Mouse (Mus musculus) megakaryocyte, adult 5-6 weeks (primary cell): ENCODE data around the gene Erg28. TPM values are rescaled to one million over a fixed set of nuclear protein-coding genes. Genes with fewer than 3 reads are reported as not detected.

Experiments used
- ATAC-seq: 2 replicates; pipeline ENCODE4 v1.8.0; 2016; ENCODE audit warnings: mild to moderate bottlenecking, inconsistent platforms; ENCODE audit not compliant: poor library complexity, severe bottlenecking
- total RNA-seq, 2 experiments: library from RNA; stranded (forward) in 1 of 2; stranded (reverse) in 1 of 2; fragments of 153-499, 151-499 nt in 1 of 2; fragments of 221-1000, 200-1000 nt in 1 of 2; gene quantifications; 2 replicates each; pipeline versions ENCODE4 v1.2.3 to v1.2.4; 2015 to 2017

Gene Erg28
- total RNA-seq, 2 experiments from 2014 or later, result 51.8 to 78.8 TPM

- no peak for ATAC-seq
Measured at GRCm38 (mm10) chr12:85822051-85822450, 2.3 kb downstream of the Erg28 start.

DNA sequence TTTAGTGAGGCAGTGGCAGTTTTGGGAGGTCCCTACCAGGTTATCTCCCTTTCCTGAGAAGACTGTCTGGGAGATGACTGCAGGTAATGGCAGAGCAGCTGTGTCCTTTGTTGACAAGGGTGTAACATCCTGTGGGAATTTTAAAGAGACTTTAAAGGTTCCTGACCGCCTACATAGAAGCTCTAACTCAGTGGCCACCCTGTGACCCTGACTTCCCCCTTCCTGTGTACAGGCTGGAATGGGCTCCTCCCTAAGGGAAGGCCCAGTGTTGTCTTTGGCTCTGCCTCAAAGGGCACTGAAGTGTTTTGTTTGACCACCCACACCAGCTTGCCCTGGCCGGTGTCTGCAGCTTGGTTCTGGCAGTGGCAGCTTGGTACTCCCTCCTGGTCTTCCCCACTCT, 10.8 kb downstream of the Erg28 start:
- no peak for ATAC-seq

DNA sequence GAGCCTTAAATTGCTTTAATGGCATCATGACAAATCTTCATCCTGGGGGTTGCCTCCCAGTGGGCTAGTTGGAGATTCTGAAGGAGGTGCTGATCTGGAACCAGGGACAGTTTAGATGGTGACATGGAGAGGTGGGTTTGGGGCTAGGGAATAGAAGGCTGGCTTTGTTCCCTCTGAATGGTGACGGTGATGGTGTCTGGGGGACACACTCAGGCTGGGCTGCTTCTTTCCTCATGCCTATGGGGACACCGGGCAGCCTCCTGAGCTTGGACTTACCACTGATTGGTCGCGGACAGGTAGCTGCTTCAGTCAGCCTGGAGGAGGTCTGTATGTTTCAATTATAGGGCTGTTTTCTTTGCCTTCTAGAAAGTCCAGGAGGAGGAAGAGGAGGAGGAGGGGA, 12.7 kb downstream of the Erg28 start:
- ATAC-seq, result no peak

- no peak for ATAC-seq
Measured at GRCm38 (mm10) chr12:85810959-85811358, 13.4 kb downstream of the Erg28 start.

GRCm38 (mm10) chr12:85809726-85810125, 14.6 kb downstream of the Erg28 start:
- ATAC-seq, result no peak

DNA sequence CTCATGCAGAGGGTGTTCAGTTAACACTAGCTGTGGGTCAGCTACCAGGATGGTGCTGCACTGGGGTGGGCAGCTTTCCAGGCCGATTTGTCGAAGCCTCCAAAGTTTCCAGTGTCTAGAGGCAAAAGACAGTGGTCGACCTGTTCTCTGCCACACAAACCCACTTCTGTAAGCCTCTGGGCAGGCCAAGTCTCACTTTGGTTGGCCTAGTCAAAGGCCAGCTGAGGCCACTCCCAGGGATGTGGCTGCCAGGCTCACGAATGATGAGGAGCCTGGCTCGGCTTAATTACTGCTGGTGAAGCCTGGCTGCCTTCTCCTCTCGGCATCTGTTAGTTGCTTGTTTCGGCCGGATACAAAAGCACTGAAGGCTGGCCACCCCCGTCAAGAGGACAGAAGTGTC, 24.3 kb downstream of the Erg28 start:
- no peak for ATAC-seq

DNA sequence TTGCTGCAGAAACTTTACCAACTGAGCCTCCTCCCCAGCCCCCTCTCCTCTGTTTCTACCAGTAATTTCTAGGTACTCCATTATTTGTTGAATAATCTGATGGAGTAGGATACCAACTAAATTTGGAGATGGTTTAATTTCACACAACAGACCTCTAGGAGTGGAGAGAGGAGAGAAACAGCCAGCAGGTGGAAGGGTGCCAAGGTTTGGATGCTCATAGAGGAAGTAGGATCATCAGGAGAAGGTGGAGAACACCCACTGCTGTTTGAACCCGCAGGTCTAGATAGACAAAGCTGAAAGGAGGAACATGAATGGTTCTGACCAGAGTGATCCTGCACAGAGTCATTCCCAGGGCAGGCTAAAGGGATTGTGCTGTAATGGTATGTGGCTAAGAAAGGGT, 28.8 kb downstream of the Erg28 start:
- ATAC-seq, result no peak

DNA sequence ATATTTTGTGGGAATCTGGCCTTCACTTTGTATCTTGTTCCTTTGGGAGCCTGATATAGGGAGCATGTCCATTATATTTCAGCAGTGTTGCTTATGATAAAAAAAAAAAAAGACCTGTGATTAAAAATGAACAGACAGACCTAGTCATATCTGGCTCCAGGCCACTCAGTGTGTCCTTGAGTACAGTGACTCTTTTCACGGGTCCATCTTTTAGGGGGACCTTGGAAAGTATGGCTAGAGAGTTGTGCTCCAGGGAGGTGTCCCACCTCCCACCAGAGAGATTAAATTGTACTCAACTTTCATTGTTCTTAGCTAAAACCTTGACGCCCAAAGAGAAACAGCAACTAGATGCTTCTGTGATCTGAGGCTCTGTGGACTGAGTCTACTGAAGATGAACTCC, 30.3 kb downstream of the Erg28 start:
- ATAC-seq, result no peak

GRCm38 (mm10) chr12:85792821-85793346, 31.5 kb downstream of the Erg28 start:
- ATAC-seq, result no peak

- no peak for ATAC-seq
Measured at GRCm38 (mm10) chr12:85792158-85792557, 32.2 kb downstream of the Erg28 start.

GRCm38 (mm10) chr12:85784916-85785815, 39.2 kb downstream of the Erg28 start:
- no peak for ATAC-seq

DNA sequence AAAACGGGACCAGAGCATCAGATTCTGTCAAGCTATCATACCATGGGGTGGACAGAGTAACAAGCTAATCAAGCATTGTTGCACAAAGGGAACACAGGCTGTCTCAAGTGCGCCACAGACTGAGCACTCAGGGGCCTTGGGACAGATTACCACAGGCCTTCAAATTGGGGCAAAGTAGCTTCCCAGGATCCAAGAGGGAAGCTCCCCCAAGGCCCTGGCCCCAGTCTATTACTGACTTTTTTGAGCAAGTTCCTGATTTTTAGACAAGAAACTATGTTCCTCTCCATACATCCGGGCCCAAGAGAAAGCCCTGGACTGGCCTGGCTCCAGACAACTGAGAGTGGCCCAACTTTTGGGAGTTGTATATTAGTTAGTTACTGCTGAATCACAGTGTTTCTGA, 42.7 kb downstream of the Erg28 start:
- no peak for ATAC-seq

- no peak for ATAC-seq
Measured at GRCm38 (mm10) chr12:85779707-85780106, 44.6 kb downstream of the Erg28 start.

DNA sequence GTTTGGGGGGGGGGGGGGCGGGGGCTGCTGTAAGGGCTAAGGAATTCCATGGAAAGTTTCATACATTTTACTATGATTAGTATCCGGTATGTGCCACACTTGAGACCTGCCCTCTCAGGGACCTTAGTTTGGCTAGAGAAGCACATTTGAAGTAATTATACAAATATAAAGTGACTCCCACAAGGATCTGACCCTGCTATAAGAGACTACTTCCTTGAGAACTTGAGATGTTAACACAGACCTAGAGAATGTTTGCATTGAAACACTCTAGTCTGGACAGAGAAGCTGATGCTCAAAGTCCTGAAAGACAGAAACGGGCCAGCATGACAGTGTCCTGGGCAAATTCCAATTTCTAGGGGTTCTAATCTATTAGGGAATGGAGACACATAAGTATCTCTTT, 45.4 kb downstream of the Erg28 start:
- no peak for ATAC-seq

DNA sequence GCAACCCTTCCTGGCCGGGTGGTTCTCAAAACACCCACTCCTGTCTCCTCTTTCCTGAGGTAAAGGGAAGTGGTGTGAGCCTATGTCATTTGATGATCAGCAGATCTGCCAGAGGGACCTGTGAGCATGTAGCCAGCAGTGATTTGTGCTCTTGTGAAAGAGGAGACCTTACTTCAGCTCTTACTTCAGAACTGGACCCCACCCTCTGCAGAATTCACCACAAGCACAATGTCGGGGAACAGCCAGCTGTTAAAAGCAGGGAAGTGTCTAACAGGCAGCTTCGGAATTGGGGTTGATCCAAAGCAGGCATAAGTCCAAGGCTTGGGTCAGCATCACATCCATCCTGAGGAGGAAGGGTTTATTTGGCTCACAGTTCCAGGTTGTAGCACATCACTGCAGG, 53.0 kb downstream of the Erg28 start:
- ATAC-seq, result no peak

GRCm38 (mm10) chr12:85767750-85768149, 56.6 kb downstream of the Erg28 start:
- no peak for ATAC-seq

GRCm38 (mm10) chr12:85766287-85766686, 58.1 kb downstream of the Erg28 start:
- ATAC-seq, result no peak

Other genes starting within 250 kb of the Erg28 start
- 15.6 and 18.1 TPM in 2 replicates for gene Jdp2, start 225.5 kb downstream of the Erg28 start, total RNA-seq (2015)
- gene Jdp2, start 225.5 kb downstream of the Erg28 start, total RNA-seq (2017), result 33.3 and 38.9 TPM in 2 replicates
- gene Batf, start 137.9 kb downstream of the Erg28 start, total RNA-seq (2015), result 10.6 and 11.5 TPM in 2 replicates
- 31.5 and 41.2 TPM in 2 replicates for gene Batf, start 137.9 kb downstream of the Erg28 start, total RNA-seq (2017)
- gene Flvcr2, start 78.0 kb downstream of the Erg28 start, total RNA-seq (2015), result not detected in 2 replicates
- gene Flvcr2, start 78.0 kb downstream of the Erg28 start, total RNA-seq (2017), result not detected in 2 replicates
- 7.2 and 7.7 TPM in 2 replicates for gene Ttll5, start 109 bp upstream of the Erg28 start, total RNA-seq (2015)
- gene Ttll5, start 109 bp upstream of the Erg28 start, total RNA-seq (2017), result 9.5 and 12.8 TPM in 2 replicates